Mouse (Mus musculus) ES-Bruce4 (cell line): ENCODE results near the gene Sun2.

ENCODE experiments used
- CTCF ChIP-seq: IDR thresholded peaks from one replicate; pipeline ENCODE4 v1.8.1; 2011; ENCODE audit warnings: low read depth, low read length
- EP300 ChIP-seq: IDR thresholded peaks from 2 replicates; pipeline ENCODE4 v1.6.1; 2011; ENCODE audit warnings: low read depth, low read length; ENCODE audit not compliant: insufficient read depth

GRCm38 (mm10) chr15:79716710-79717109 lies 25.6 kb downstream of the Sun2 start:
- no peak for TF ChIP-seq CTCF
- no peak for TF ChIP-seq EP300
